Mouse (Mus musculus): Measurements from ENCODE around the gene Celf2.

Gene Celf2

DNA sequence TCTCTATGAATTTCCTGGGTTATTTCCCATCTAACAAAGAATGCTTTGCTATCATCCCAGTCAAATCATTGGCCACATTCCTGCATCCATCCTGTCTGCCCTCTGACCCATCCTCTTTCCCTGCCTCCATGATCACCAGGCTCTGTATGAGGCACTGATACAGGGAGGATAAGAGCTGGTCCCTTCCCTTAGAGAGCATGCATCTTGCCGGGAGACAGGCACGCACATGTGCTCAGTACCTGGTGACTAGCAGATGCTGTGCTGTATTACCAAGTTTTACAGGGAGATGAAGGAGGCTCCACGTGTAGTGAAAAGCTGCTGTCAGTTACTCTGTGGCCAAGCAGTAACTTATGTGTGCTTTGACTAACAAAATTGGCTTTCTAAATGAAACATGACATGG is 972.0 kb downstream of the Celf2 start:
- no peak for DNase-seq

- DNase-seq: no peak
These were observed 973.0 kb downstream of the Celf2 start for GRCm38 (mm10) chr2:6536372-6536771.

GRCm38 (mm10) chr2:6532341-6532740 is 977.0 kb downstream of the Celf2 start:
- no peak for DNase-seq

- no peak for DNase-seq
These were observed 981.3 kb downstream of the Celf2 start for GRCm38 (mm10) chr2:6528076-6528475.

- no peak for DNase-seq
These were observed 982.5 kb downstream of the Celf2 start for GRCm38 (mm10) chr2:6526825-6527224.

GRCm38 (mm10) chr2:6526311-6526710 is 983.1 kb downstream of the Celf2 start:
- DNase-seq: no peak

- DNase-seq: peak; percentile 70
These were observed 985.5 kb downstream of the Celf2 start for GRCm38 (mm10) chr2:6523924-6524300.

- DNase-seq: no peak
These were observed 986.0 kb downstream of the Celf2 start for GRCm38 (mm10) chr2:6523261-6523923.

DNA sequence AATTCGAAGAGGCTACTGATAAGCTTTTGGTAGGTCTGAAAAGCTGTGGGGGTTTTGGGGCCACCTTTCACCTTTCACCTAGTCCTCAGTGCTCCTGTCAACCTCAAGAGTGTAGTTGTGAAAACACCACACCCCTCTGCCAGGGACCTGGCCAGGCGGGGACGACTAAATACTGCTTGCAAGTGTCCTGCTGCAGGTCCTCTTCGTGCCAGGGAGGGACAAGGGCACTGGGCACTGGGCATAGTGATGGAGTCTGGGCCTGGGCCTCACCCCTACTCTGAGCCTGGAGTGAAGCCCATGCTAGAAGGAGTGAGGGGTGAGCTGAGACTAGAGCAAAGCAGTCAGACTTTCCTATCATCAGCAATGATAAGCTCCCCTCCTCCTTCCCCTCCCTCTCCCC is 987.0 kb downstream of the Celf2 start:
- no peak for DNase-seq

DNA sequence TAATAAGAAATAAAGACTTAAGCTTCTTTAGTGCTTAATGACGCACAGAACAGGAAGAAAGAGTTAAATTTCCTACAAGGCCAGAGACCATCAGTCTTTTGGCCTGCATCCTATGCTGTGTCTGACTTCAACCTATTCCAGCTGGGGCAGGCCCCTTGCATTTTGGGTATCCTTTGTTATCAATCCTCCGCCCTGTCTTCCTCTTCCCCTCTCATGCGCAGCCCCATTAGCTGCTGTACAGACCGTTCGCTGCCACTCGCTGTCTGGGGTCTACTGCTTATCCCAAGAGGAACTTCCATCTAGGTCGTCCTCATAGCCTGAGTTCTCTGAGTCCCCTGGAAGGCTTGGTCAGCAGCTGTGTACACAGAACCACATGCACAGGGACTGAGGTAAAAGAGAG is 996.2 kb downstream of the Celf2 start:
- DNase-seq: no peak

DNA sequence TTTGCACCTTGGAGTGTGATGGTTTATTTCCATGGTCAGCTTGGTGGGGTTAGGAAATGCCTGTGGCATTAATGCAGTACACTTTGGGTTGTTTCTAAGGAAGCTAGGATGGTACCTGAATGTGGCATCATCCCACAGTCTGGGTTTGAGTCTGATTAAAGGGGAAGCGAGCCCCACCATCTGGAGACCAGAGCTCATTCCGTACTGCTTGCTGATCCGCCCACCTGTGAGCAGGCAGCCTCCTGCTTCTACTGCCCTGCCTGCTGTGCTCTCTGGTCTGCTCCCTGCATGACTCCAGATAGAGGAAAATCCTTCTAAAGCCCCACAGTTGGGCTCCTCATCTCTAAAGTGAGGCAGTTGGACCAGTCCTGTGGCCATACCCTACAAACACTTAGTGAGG is 1002.3 kb downstream of the Celf2 start:
- peak; percentile 64 for DNase-seq

- DNase-seq: no peak
These were observed 1003.2 kb downstream of the Celf2 start for GRCm38 (mm10) chr2:6505979-6506811.

DNA sequence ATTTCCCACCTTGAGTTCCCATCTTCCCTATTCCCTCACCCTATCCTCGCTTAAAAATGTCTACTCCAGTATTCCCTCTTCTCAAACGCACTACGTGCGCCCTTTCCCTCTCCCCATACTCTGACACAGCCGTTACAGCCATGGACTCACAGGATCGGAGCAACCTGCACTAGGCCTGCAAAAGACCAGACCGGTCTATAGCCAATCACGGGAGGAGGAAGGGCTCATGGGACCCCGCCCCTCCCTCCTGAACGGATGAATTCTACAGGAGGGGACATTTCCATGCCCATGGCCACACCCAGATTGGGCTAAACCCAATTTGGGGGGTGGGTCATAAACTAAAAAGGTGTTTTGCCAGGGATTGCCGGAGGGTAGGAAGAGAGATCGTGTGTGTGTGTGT is 1003.8 kb downstream of the Celf2 start:
- DNase-seq: no peak

DNA sequence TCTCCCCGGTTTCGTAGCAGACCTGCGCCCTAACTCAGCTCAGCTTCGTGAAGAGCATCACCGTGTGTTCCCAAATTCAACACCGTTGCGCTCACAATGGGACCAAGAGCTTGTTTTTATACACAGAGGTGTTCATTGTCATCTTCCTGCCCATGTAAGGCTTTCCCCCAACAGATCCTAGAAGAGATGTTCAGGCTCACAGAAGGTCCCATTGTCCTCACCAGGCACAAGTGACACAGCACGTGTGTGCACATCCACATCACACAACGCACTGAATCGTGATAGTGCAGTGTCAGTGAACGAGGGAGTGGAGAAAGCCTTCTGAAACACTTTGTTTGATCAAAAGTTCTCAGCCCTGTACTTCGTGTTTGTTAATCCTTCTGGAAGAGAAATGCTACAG is 1011.3 kb downstream of the Celf2 start:
- DNase-seq: no peak

GRCm38 (mm10) chr2:6497636-6498035 is 1011.7 kb downstream of the Celf2 start:
- DNase-seq: no peak

DNA sequence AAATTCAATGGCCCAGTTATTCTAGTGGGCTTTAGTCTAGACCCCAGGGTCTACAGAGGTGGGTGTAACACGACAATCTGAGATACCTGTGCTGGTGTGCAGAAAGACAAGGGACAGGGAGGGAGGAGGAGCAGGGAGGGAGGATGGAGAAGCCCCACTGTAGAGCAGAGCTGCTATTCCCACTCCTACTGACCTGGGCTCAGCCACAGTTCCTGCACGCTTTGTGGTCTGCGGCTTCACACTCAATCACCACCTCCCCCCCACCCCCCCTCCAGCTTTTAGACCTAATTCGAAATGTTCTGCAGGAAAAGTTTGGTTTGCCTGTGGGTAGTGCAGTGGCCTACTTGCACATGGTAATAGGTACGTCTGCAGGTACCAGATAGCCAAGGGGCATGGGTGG is 1015.5 kb downstream of the Celf2 start:
- no peak for DNase-seq

- no peak for DNase-seq
These were observed 1018.5 kb downstream of the Celf2 start for GRCm38 (mm10) chr2:6490870-6491269.

- no peak for DNase-seq
These were observed 1019.3 kb downstream of the Celf2 start for GRCm38 (mm10) chr2:6490076-6490475.

Data from layer of hippocampus, adult 9-11 months (tissue).